Mouse (Mus musculus) CH12.LX (cell line): ENCODE measurements around the gene Thsd4. TPM values are rescaled to one million over a fixed set of nuclear protein-coding genes. Genes with fewer than 3 reads are reported as not detected.

Source experiments
- DNase-seq: peaks from one replicate; pipeline ENCODE4 v3.0.0-alpha.2; 2013; ENCODE audit errors: extremely low read depth
- H3K27ac ChIP-seq: 2 replicates; pipeline ENCODE4 v1.5.1; 2012; ENCODE audit warnings: low read depth, mild to moderate bottlenecking, control low read depth, moderate library complexity; ENCODE audit not compliant: insufficient read depth
- H3K27me3 ChIP-seq: replicated peaks from 2 replicates; pipeline ENCODE3; 2012; ENCODE audit warnings: inconsistent platforms
- H3K36me3 ChIP-seq, 2 experiments: replicated peaks in 1 of 2; 2 replicates each; pipeline versions ENCODE3 to v1.6.1; 2012; ENCODE audit warnings: inconsistent platforms in 1 of 2, low read length in 1 of 2, mild to moderate bottlenecking in 1 of 2, mixed read lengths in 1 of 2, moderate library complexity in 1 of 2; ENCODE audit not compliant: control insufficient read depth in 1 of 2, insufficient read depth in 1 of 2
- H3K4me1 ChIP-seq, 2 experiments: 2 replicates each; pipeline ENCODE4 v1.6.1; 2012; ENCODE audit warnings: inconsistent platforms in 1 of 2, moderate library complexity in 1 of 2; ENCODE audit not compliant: insufficient read depth in 2 of 2, control insufficient read depth in 1 of 2
- H3K4me2 ChIP-seq: 2 replicates; pipeline ENCODE4 v1.6.1; 2012; ENCODE audit warnings: low read depth, mild to moderate bottlenecking, control low read depth; ENCODE audit not compliant: poor library complexity, insufficient read depth, severe bottlenecking
- H3K4me3 ChIP-seq, 3 experiments: fragments of 150-350 bp in 1 of 3; sonication (generic) in 1 of 3; replicated peaks in 1 of 3; 2 replicates each; pipeline versions ENCODE3 to v1.5.1; 2011 to 2012; ENCODE audit warnings: low read depth in 2 of 3, low read length in 2 of 3, mild to moderate bottlenecking in 2 of 3, moderate library complexity in 2 of 3, control low read depth in 1 of 3, improper control_type of control experiment in 1 of 3, inconsistent platforms in 1 of 3, mixed read lengths in 1 of 3; ENCODE audit not compliant: poor library complexity in 1 of 3
- H3K79me2 ChIP-seq: replicated peaks from 2 replicates; pipeline ENCODE4 v1.6.1; 2012; ENCODE audit warnings: mild to moderate bottlenecking, moderate library complexity; ENCODE audit not compliant: control insufficient read depth, poor library complexity, insufficient read depth, severe bottlenecking; ENCODE audit errors: extremely low read depth
- H3K9ac ChIP-seq: 2 replicates; pipeline ENCODE4 v1.6.1; 2012; ENCODE audit warnings: low read depth, mild to moderate bottlenecking, control low read depth, moderate library complexity; ENCODE audit not compliant: insufficient read depth
- H3K9me3 ChIP-seq: replicated peaks from 2 replicates; pipeline ENCODE3; 2012; ENCODE audit warnings: low read length, inconsistent platforms, mixed read lengths
- BHLHE40 ChIP-seq: IDR thresholded peaks from 2 replicates; pipeline ENCODE4 v1.6.1; 2011; ENCODE audit warnings: mild to moderate bottlenecking, low read depth, low read length, improper control_type of control experiment
- CHD1 ChIP-seq: IDR thresholded peaks from 2 replicates; pipeline ENCODE4 v1.6.1; 2012; ENCODE audit warnings: low read depth, low read length, improper control_type of control experiment, inconsistent platforms
- CHD2 ChIP-seq: IDR thresholded peaks from 2 replicates; pipeline ENCODE4 v1.6.1; 2011; ENCODE audit warnings: low read length, improper control_type of control experiment
- CTCF ChIP-seq, 2 experiments: IDR thresholded peaks in 1 of 2; conservative IDR thresholded peaks in 1 of 2; 2 replicates each; pipeline ENCODE4 v1.5.1; 2011 to 2012; ENCODE audit warnings: low read depth in 2 of 2, low read length in 2 of 2, improper control_type of control experiment in 1 of 2, inconsistent platforms in 1 of 2, mild to moderate bottlenecking in 1 of 2, moderate library complexity in 1 of 2
- ELF1 ChIP-seq: IDR thresholded peaks from 2 replicates; pipeline ENCODE4 v1.6.1; 2014; ENCODE audit warnings: low read depth, mild to moderate bottlenecking, inconsistent platforms, low read length, improper control_type of control experiment
- EP300 ChIP-seq: IDR thresholded peaks from 2 replicates; pipeline ENCODE4 v1.6.1; 2011; ENCODE audit warnings: low read length, improper control_type of control experiment
- ETS1 ChIP-seq: conservative IDR thresholded peaks from 2 replicates; pipeline ENCODE4 v1.6.1; 2012; ENCODE audit warnings: low read depth, mild to moderate bottlenecking, inconsistent platforms, low read length, improper control_type of control experiment, moderate library complexity
- HCFC1 ChIP-seq: IDR thresholded peaks from 2 replicates; pipeline ENCODE4 v1.6.1; 2012; ENCODE audit warnings: low read depth, mild to moderate bottlenecking, inconsistent platforms, low read length, improper control_type of control experiment
- JUN ChIP-seq: IDR thresholded peaks from 2 replicates; pipeline ENCODE4 v1.6.1; 2011; ENCODE audit warnings: low read depth, mild to moderate bottlenecking, low read length, improper control_type of control experiment, moderate library complexity; ENCODE audit not compliant: insufficient read depth
- JUND ChIP-seq: conservative IDR thresholded peaks from 2 replicates; pipeline ENCODE4 v1.6.1; 2011; ENCODE audit warnings: low read depth, low read length, improper control_type of control experiment
- MAFK ChIP-seq: IDR thresholded peaks from 2 replicates; pipeline ENCODE4 v1.6.1; 2011; ENCODE audit warnings: low read length, improper control_type of control experiment; ENCODE audit not compliant: insufficient replicate concordance
- MAX ChIP-seq: IDR thresholded peaks from 2 replicates; pipeline ENCODE4 v1.6.1; 2011; ENCODE audit warnings: low read length, improper control_type of control experiment
- MEF2A ChIP-seq: IDR thresholded peaks from 2 replicates; pipeline ENCODE4 v1.6.1; 2014; ENCODE audit warnings: low read depth, mild to moderate bottlenecking, inconsistent platforms, low read length, improper control_type of control experiment, borderline replicate concordance
- NELFE ChIP-seq: IDR thresholded peaks from 2 replicates; pipeline ENCODE4 v1.6.1; 2011; ENCODE audit warnings: low read depth, low read length, improper control_type of control experiment
- NRF1 ChIP-seq: IDR thresholded peaks from 2 replicates; pipeline ENCODE4 v1.6.1; 2014; ENCODE audit warnings: low read depth, mild to moderate bottlenecking, inconsistent platforms, low read length, improper control_type of control experiment, moderate library complexity
- POLR2AphosphoS2 ChIP-seq: IDR thresholded peaks from 2 replicates; pipeline ENCODE4 v1.6.1; 2011; ENCODE audit warnings: low read depth, low read length, improper control_type of control experiment
- RAD21 ChIP-seq: IDR thresholded peaks from 2 replicates; pipeline ENCODE4 v1.6.1; 2011; ENCODE audit warnings: low read depth, mild to moderate bottlenecking, low read length, improper control_type of control experiment, moderate library complexity
- RCOR1 ChIP-seq: conservative IDR thresholded peaks from 2 replicates; pipeline ENCODE4 v1.6.1; 2012; ENCODE audit warnings: low read depth, mild to moderate bottlenecking, inconsistent platforms, low read length, improper control_type of control experiment
- SIN3A ChIP-seq: IDR thresholded peaks from 2 replicates; pipeline ENCODE4 v1.6.1; 2012; ENCODE audit warnings: low read length, improper control_type of control experiment, inconsistent platforms
- SMC3 ChIP-seq: IDR thresholded peaks from 2 replicates; pipeline ENCODE4 v1.6.1; 2011; ENCODE audit warnings: low read depth, low read length, improper control_type of control experiment
- UBTF ChIP-seq: IDR thresholded peaks from 2 replicates; pipeline ENCODE4 v1.6.1; 2012; ENCODE audit warnings: low read depth, mild to moderate bottlenecking, inconsistent platforms, low read length, improper control_type of control experiment, moderate library complexity
- USF1 ChIP-seq: IDR thresholded peaks from 2 replicates; pipeline ENCODE4 v1.6.1; 2014; ENCODE audit warnings: low read depth, mild to moderate bottlenecking, inconsistent platforms, low read length, improper control_type of control experiment
- ZKSCAN1 ChIP-seq: IDR thresholded peaks from 2 replicates; pipeline ENCODE4 v1.6.1; 2012; ENCODE audit warnings: low read depth, inconsistent platforms, low read length, improper control_type of control experiment, borderline replicate concordance
- ZMIZ1 ChIP-seq: IDR thresholded peaks from 2 replicates; pipeline ENCODE4 v1.6.1; 2012; ENCODE audit warnings: low read depth, mild to moderate bottlenecking, inconsistent platforms, low read length, improper control_type of control experiment
- dilution Hi-C: fragments of 300-500 bp; cut with MboI; formaldehyde crosslinking; loops from 2 replicates; pipeline ENCODE4 v1.14.3; 2020; ENCODE audit warnings: low sequenced_read_pairs; ENCODE audit not compliant: extremely low pct_unique_long_range_greater_than_20kb, extremely low pct_ligation_motif_present
- in situ Hi-C: fragments of 300-500 bp; cut with MboI; formaldehyde crosslinking; loops from 3 replicates; pipeline ENCODE4 v1.14.3; 2019; ENCODE audit warnings: low sequenced_read_pairs, low pct_ligation_motif_present, low pct_unique_long_range_greater_than_20kb, mixed read lengths
- polyA plus RNA-seq: library from polyadenylated mRNA; unstranded; fragments of >175 nt; gene quantifications from 2 replicates; pipeline ENCODE4 v1.2.1, GENCODE M21; 2012; ENCODE audit warnings: low read depth; ENCODE audit not compliant: insufficient read length
- total RNA-seq, 2 experiments: library from RNA; depleted of rRNA; stranded (reverse); fragments of 300-350 nt in 1 of 2; fragments of >200 nt in 1 of 2; gene quantifications; 2 replicates each; pipeline ENCODE4 v1.2.3; 2012 to 2014

The Thsd4 gene
- total and polyA plus RNA-seq, 3 experiments, result not detected

GRCm38 (mm10) chr9:60382941-60383340 is 138.9 kb downstream of the Thsd4 start:
- H3K4me2 ChIP-seq, result no peak overlapping the region
- no peak for TF ChIP-seq JUND
- no peak for TF ChIP-seq CHD1
- TF ChIP-seq ELF1, result no peak
- TF ChIP-seq SMC3, result no peak
- no peak for TF ChIP-seq ZMIZ1
- no peak for TF ChIP-seq POLR2AphosphoS2
- no peak for TF ChIP-seq RAD21
- no peak for TF ChIP-seq BHLHE40
- no peak for TF ChIP-seq SIN3A
- no peak for TF ChIP-seq MAFK
- TF ChIP-seq MAX, result no peak
- TF ChIP-seq NELFE, result no peak
- no peak for TF ChIP-seq ETS1
- TF ChIP-seq NRF1, result no peak
- TF ChIP-seq, all 38 proteins: peak for 0
- dilution Hi-C loops, result no loop called here

GRCm38 (mm10) chr9:60382526-60382925 is 139.3 kb downstream of the Thsd4 start:
- no peaks in the 10 kb centered on the region for H3K9me3 ChIP-seq
- H3K79me2 ChIP-seq, result no peaks in the 10 kb centered on the region
- in situ Hi-C loops, result no loop called here
- TF ChIP-seq HCFC1 (no peak), CHD2 (no peak), UBTF (no peak), SMC3 (no peak), CTCF (conservative IDR thresholded peaks at IDR 0.05 in 1 of 2, IDR thresholded peaks at IDR 0.05 in 1 of 2; ENCODE audit: low read depth in 2 of 2, low read length in 2 of 2) (no peak), ZKSCAN1 (no peak), JUND (no peak), EP300 (no peak), MAX (no peak), JUN (no peak), RCOR1 (no peak), MAFK (no peak), ZMIZ1 (no peak), USF1 (no peak), MEF2A (no peak), BHLHE40 (no peak)
- DNase-seq, result no peak
- H3K4me2 ChIP-seq, result no peak overlapping the region
- no peak overlapping the region for H3K27ac ChIP-seq
- dilution Hi-C loops, result no loop called here
- no peak overlapping the region for H3K9ac ChIP-seq
- no peaks in the 10 kb centered on the region for H3K36me3 ChIP-seq
- no peaks in the 10 kb centered on the region for H3K4me1 ChIP-seq
- no peak overlapping the region for H3K4me3 ChIP-seq
- no peaks in the 10 kb centered on the region for H3K27me3 ChIP-seq

More at GRCm38 (mm10) chr9:60382941-60383340, 138.9 kb downstream of the Thsd4 start:
- Histone ChIP-seq H3K27me3 (no peaks in the 10 kb centered on the region), H3K4me3 (no peak overlapping the region), H3K79me2 (no peaks in the 10 kb centered on the region), H3K36me3 (no peaks in the 10 kb centered on the region), H3K27ac (no peak overlapping the region), H3K9me3 (no peaks in the 10 kb centered on the region), H3K9ac (no peak overlapping the region), H3K4me1 (no peaks in the 10 kb centered on the region)
- in situ Hi-C loops, result no loop called here
- DNase-seq, result no peak
